Mouse (Mus musculus) large intestine, adult 2 months (tissue): ENCODE measurements around the gene Yjefn3. TPM values are rescaled to one million over a fixed set of nuclear protein-coding genes. Genes with fewer than 3 reads are reported as not detected.

Source experiments
- DNase-seq: peaks from one replicate; pipeline ENCODE4 v3.0.0-alpha.2; 2012; ENCODE audit warnings: low read depth, low spot score
- WGBS: fragments of 180-500 bp; shearing (Covaris S2); methylation state at CpG from one replicate; pipeline ENCODE4 v1.1.7; 2018; 5-methylcytosine and 5-hydroxymethylcytosine counted together
- polyA plus RNA-seq: library from polyadenylated mRNA; depleted of rRNA; stranded (reverse); fragments of >200 nt; gene quantifications from 2 replicates; pipeline ENCODE4 v1.2.3, GENCODE M21; 2012; rRNA removed

Yjefn3 gene
- polyA plus RNA-seq, 1 experiment: 1.8 TPM

GRCm38 (mm10) chr8:69850926-69851506 lies 51.5 kb downstream of the Yjefn3 start:
- 79% methylated on average over 7 of the region's 7 CpGs for WGBS
- DNase-seq: no peak

DNA sequence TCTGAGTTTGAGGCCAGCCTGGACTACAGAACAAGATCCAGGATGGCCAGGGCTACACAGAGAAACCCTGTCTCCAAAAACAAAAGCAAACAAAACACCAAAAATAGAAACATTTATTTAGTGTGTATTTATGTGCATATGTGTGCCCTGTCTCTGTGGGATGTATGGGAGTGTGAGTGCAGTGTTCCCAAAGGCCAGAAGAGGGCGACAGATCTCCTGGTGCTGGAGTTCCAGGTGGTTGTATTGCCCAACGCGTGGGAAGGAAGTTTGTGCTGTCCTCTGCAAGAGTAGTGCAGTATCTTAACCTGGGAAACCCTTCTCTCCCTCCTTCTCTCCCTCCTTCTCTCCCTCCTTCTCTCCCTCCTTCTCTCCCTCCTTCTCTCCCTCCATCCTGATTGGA lies 52.6 kb downstream of the Yjefn3 start:
- DNase-seq: no peak
- 52% methylated on average over 3 of the region's 3 CpGs for WGBS

DNA sequence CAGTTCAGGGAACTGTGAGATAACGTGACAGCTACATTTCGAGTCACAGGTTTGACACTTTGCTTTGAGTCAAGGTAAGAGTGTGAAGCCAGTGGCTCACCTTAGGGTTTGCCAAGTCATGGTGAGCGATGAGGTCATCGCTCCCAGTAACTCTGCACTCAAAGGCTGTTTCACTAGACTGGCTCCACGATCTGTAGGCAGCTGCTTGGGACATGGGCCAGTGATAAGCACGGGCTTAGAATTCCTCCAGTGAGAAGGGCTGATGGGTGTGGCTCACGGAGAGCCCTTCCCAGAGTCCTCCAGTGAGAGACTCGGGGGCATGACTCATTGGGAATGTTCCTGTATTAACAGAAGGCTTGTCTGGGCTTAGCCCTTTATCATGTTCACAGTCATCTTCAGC lies 53.6 kb downstream of the Yjefn3 start:
- DNase-seq: peak; percentile 27

GRCm38 (mm10) chr8:69847167-69848065 lies 55.1 kb downstream of the Yjefn3 start:
- 71% methylated on average over 3 of the region's 3 CpGs for WGBS
- DNase-seq: no peak

More for the DNA sequence above, 53.6 kb downstream of the Yjefn3 start:
- 32% methylated on average over 8 of the region's 8 CpGs for WGBS

Other genes with a start within 250 kb of the Yjefn3 start
- gene Zfp964, start 248.2 kb downstream of the Yjefn3 start, polyA plus RNA-seq: 0.38 and 0.43 TPM in 2 replicates
- gene Zfp869, start 192.0 kb downstream of the Yjefn3 start, polyA plus RNA-seq: 3.0 and 3.9 TPM in 2 replicates
- gene Zfp963, start 152.7 kb downstream of the Yjefn3 start, polyA plus RNA-seq: 1.4 and 2.5 TPM in 2 replicates
- gene Gm20422, start 127.8 kb downstream of the Yjefn3 start, polyA plus RNA-seq: 1.2 TPM in 1 of 2 replicates, not detected in the other
- gene Atp13a1, start 111.5 kb downstream of the Yjefn3 start, polyA plus RNA-seq: 69.2 and 102 TPM in 2 replicates
- gene Zfp866, start 111.5 kb downstream of the Yjefn3 start, polyA plus RNA-seq: 6.0 and 8.5 TPM in 2 replicates
- 31.3 and 46.0 TPM in 2 replicates for gene Gmip, start 94.0 kb downstream of the Yjefn3 start, polyA plus RNA-seq
- 1.1 and 2.0 TPM in 2 replicates for gene Lpar2, start 80.3 kb downstream of the Yjefn3 start, polyA plus RNA-seq
- gene Pbx4, start 70.2 kb downstream of the Yjefn3 start, polyA plus RNA-seq: 3.3 and 6.5 TPM in 2 replicates
- 0.03 and 0.07 TPM in 2 replicates for gene Cilp2, start 15.0 kb downstream of the Yjefn3 start, polyA plus RNA-seq
- gene Tssk6, start 528 bp downstream of the Yjefn3 start, polyA plus RNA-seq: 0.64 and 0.66 TPM in 2 replicates
- 111 and 119 TPM in 2 replicates for gene Ndufa13, start 154 bp downstream of the Yjefn3 start, polyA plus RNA-seq
- 45.2 and 73.1 TPM in 2 replicates for gene Gatad2a, start 93.7 kb upstream of the Yjefn3 start, polyA plus RNA-seq
- gene Mau2, start 140.0 kb upstream of the Yjefn3 start, polyA plus RNA-seq: 52.0 and 84.9 TPM in 2 replicates
- 10.8 and 11.1 TPM in 2 replicates for gene Sugp1, start 140.1 kb upstream of the Yjefn3 start, polyA plus RNA-seq
- gene Tm6sf2, start 170.2 kb upstream of the Yjefn3 start, polyA plus RNA-seq: 458 and 745 TPM in 2 replicates
- gene Hapln4, start 180.7 kb upstream of the Yjefn3 start, polyA plus RNA-seq: 0.42 and 0.70 TPM in 2 replicates
- gene Ncan, start 218.2 kb upstream of the Yjefn3 start, polyA plus RNA-seq: 0.06 and 0.10 TPM in 2 replicates
- 23.2 and 25.3 TPM in 2 replicates for gene Nr2c2ap, start 228.6 kb upstream of the Yjefn3 start, polyA plus RNA-seq
- 22.5 and 32.6 TPM in 2 replicates for gene Rfxank, start 236.4 kb upstream of the Yjefn3 start, polyA plus RNA-seq
- gene Borcs8, start 236.8 kb upstream of the Yjefn3 start, polyA plus RNA-seq: 69.2 and 73.2 TPM in 2 replicates
- gene Mef2b, start 237.0 kb upstream of the Yjefn3 start, polyA plus RNA-seq: 3.0 and 4.9 TPM in 2 replicates